Mouse (Mus musculus) effector memory CD4-positive, alpha-beta T cell, adult 5 months (primary cell): ENCODE results near the gene Wrnip1. TPM values are rescaled to one million over a fixed set of nuclear protein-coding genes. Genes with fewer than 3 reads are reported as not detected.

Experiments used
- polyA plus RNA-seq: library from polyadenylated mRNA; unstranded; fragments of 100-300 nt; shearing (Covaris generic); gene quantifications from one replicate; pipeline ENCODE4 v1.2.1, GENCODE M21; 2017

Wrnip1 gene
- 66.9 TPM for polyA plus RNA-seq

DNA sequence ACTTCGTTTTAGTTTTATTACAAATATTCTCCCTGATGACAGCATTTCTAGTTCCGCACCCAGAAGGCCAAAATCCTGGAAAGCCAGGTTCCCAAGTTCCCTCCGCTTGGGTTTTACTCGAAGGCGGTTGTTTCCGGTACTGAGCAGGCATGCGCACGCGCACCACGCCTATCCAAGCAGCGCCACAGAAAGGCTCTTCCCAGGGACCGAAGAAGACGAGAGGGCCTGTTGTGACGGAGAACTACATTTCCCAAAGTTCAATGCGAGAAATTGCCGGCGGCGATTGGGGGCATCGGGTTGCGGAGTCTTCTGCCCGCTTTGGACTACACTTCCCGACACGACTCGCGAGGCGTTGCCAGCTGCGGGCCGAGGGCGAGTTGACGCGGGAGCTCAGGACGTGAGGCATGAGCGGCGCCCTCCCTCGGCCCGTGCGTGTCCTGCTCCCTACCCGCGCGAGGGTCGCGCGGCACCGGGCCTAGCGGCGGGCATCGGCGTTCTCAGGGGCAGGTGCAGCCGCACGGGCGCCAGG lies at the start of gene Wrnip1:
Gene Wrnip1 (plus strand): TSS at position 346 of the 529 bp plus-strand sequence.

DNA sequence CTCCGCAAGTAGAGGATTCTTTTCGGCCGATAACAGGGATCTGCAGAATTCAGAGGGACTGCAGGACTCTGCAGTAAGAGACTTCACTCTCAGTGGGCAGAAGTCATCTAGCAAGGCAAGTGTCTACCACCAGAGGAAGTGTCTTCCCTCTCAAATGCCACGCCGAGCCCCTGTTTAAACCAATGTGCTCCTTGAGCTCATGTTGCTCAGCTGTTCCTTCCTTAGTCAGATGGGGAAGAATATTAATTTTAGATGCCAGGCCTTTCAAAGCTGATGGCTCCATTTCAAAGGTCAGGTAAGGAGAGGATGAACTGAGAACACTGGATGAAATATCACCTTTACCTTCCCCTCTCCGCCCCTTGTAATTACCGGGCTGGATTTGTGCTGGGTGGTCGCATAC lies 18.0 kb upstream of the Wrnip1 start, which contains the start of gene Mylk4:
Gene Mylk4 (minus strand): TSS at position 139 of the 400 bp plus-strand sequence.

DNA sequence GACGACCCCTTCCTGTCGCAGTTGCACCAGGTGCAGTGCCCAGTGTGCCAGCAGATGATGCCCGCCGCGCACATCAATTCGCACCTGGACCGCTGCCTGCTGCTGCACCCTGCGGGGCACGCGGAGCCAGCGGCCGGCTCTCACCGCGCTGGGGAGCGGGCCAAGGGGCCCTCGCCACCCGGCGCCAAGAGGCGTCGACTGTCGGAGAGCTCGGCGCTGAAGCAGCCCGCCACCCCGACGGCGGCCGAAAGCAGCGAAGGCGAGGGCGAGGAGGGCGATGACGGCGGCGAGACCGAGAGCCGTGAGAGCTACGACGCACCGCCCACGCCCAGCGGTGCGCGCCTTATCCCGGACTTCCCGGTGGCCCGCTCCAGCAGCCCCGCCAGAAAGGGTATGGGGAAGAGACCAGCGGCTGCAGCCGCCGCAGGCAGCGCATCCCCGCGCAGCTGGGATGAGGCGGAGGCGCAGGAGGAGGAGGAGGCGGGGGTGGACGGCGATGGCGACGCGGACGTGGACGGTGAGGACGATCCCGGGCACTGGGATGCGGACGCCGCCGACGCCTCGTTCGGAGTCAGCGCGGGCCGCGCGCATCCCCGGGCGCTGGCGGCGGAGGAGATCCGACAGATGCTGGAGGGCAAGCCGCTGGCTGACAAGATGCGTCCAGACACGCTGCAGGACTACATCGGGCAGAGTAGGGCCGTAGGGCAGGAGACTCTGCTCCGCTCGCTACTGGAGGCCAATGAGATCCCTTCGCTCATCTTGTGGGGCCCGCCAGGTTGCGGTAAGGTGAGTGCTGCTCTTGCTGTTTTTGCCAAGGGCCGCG lies 632 bp downstream of the Wrnip1 start, which contains the start of gene D930007J09Rik:
Gene D930007J09Rik (minus strand): TSS at position 591 of the 823 bp plus-strand sequence.

DNA sequence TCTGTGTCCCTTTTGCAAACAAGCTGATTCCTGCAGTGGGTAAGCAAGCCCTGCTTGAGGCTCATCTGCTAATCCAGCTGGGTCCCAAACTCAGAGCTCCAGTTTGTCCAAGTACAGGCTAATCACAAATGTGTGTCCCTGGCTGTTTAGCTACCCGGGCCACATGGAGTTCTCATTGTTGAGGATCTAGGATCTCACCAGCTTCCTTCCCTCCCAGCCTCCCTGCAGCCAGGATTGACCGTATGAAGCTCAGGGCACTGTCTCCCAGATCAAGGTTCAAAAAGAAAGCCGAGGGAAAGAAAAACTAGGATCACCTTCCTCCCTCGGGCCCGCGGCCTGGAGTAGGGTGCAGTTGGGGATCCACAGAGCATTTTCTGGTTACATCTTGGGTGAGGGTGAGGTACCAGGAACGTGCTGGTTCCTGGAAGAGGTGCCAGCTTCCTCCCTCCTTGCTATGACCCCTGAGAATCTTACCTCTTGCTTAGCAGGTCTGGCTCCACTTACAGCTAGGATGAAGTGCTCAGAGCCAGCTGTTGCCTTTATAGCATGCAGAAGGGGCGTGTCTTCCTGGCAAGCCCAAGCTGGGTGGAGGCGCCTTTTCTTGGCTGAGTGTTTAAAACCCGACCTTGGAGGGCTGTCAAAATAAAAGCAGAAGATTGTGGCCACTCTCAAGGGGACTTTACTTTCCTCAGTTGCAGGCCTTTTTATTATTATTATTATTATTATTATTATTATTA lies 49.0 kb downstream of the Wrnip1 start, which contains the start of gene Serpinb1a:
Gene Serpinb1a (minus strand): TSS at position 518 of the 737 bp plus-strand sequence.

Other genes with a start within 250 kb of the Wrnip1 start
- not detected for gene Mylk4, start 18.1 kb upstream of the Wrnip1 start, polyA plus RNA-seq
- not detected for gene D930007J09Rik, start 811 bp downstream of the Wrnip1 start, polyA plus RNA-seq
- gene Serpinb1a, start 49.1 kb downstream of the Wrnip1 start, polyA plus RNA-seq: 20.0 TPM
- gene Serpinb1c, start 96.2 kb downstream of the Wrnip1 start, polyA plus RNA-seq: not detected
- 70.7 TPM for gene Serpinb6b, start 163.2 kb downstream of the Wrnip1 start, polyA plus RNA-seq
- 145 TPM for gene Serpinb9, start 201.2 kb downstream of the Wrnip1 start, polyA plus RNA-seq
- gene Serpinb9b, start 225.4 kb downstream of the Wrnip1 start, polyA plus RNA-seq: 0.21 TPM